Mouse (Mus musculus): ENCODE measurements around the gene Tspan15. TPM values are rescaled to one million over a fixed set of nuclear protein-coding genes. Genes with fewer than 3 reads are reported as not detected.

Gene Tspan15
- total and polyA plus RNA-seq, 3 experiments, result 0.23 to 2.2 TPM; not detected in 1

GRCm38 (mm10) chr10:62269278-62269677 is 38.2 kb upstream of the Tspan15 start:
- H3K9ac ChIP-seq (ENCODE audit: control insufficient read depth, low read depth, low read length, poor library complexity, severe bottlenecking), result no peak overlapping the region
- no peak overlapping the region for H3K4me3 ChIP-seq (ENCODE audit: control insufficient read depth in 1 of 2, insufficient read depth in 1 of 2, low read depth in 2 of 2, low read length in 2 of 2)
- H3K9me3 ChIP-seq (replicated peaks; ENCODE audit: insufficient read depth, low read length), result no peaks in the 10 kb centered on the region
- TF ChIP-seq POLR2AphosphoS5 (IDR thresholded peaks at IDR 0.05; ENCODE audit: borderline replicate concordance, low read depth, low read length) (0 out of 2 replicates have a peak, but pooled peaks have one; percentile 37), JUND (IDR thresholded peaks at IDR 0.05; ENCODE audit: low read depth, low read length) (no peak)
- no peak for DNase-seq (ENCODE audit: low read depth, low spot score)
- peaks cover 0 to 17% of the 10 kb centered on the region in 2 experiments; a peak in 2 of 4 replicates for H3K36me3 ChIP-seq (ENCODE audit: control insufficient read depth in 1 of 2, insufficient read depth in 2 of 2, low read length in 2 of 2)
- no peaks in the 10 kb centered on the region for H3K79me2 ChIP-seq (ENCODE audit: control insufficient read depth, insufficient read depth, low read length, poor library complexity)
- no peaks in the 10 kb centered on the region for H3K27me3 ChIP-seq (ENCODE audit: control insufficient read depth in 1 of 2, insufficient read depth in 2 of 2, low read length in 2 of 2)
- H3K27ac ChIP-seq (ENCODE audit: control insufficient read depth, low read depth, low read length), result no peak overlapping the region
- H3K4me1 ChIP-seq (ENCODE audit: control insufficient read depth in 1 of 2, insufficient read depth in 2 of 2, low read length in 2 of 2), result no peaks in the 10 kb centered on the region

GRCm38 (mm10) chr10:62264299-62264698 is 33.2 kb upstream of the Tspan15 start:
- no peak overlapping the region for H3K4me3 ChIP-seq (ENCODE audit: control insufficient read depth in 1 of 2, insufficient read depth in 1 of 2, low read depth in 2 of 2, low read length in 2 of 2)
- H3K9ac ChIP-seq (ENCODE audit: control insufficient read depth, low read depth, low read length, poor library complexity, severe bottlenecking), result no peak overlapping the region
- H3K27me3 ChIP-seq (ENCODE audit: control insufficient read depth in 1 of 2, insufficient read depth in 2 of 2, low read length in 2 of 2), result no peaks in the 10 kb centered on the region
- peaks cover 0 to 9% of the 10 kb centered on the region in 2 experiments; a peak in 1 of 4 replicates for H3K4me1 ChIP-seq (ENCODE audit: control insufficient read depth in 1 of 2, insufficient read depth in 2 of 2, low read length in 2 of 2)
- no peak for DNase-seq (ENCODE audit: low read depth, low spot score)
- H3K27ac ChIP-seq (ENCODE audit: control insufficient read depth, low read depth, low read length), result no peak overlapping the region
- no peaks in the 10 kb centered on the region for H3K9me3 ChIP-seq (replicated peaks; ENCODE audit: insufficient read depth, low read length)
- peaks cover 0 to 3% of the 10 kb centered on the region in 2 experiments; a peak in 2 of 4 replicates for H3K36me3 ChIP-seq (ENCODE audit: control insufficient read depth in 1 of 2, insufficient read depth in 2 of 2, low read length in 2 of 2)
- H3K79me2 ChIP-seq (ENCODE audit: control insufficient read depth, insufficient read depth, low read length, poor library complexity), result no peaks in the 10 kb centered on the region
- TF ChIP-seq JUND (IDR thresholded peaks at IDR 0.05; ENCODE audit: low read depth, low read length), result no peak
- no peak for TF ChIP-seq KAT2A (conservative IDR thresholded peaks at IDR 0.05; ENCODE audit: low read depth, low read length)
- no peak for TF ChIP-seq HCFC1 (IDR thresholded peaks at IDR 0.05; ENCODE audit: low read depth, low read length)
- no peak for TF ChIP-seq MAZ (IDR thresholded peaks at IDR 0.05; ENCODE audit: low read depth, low read length)
- TF ChIP-seq NRF1 (IDR thresholded peaks at IDR 0.05; ENCODE audit: insufficient read depth, low read depth, low read length, poor library complexity, severe bottlenecking), result no peak
- no peak for TF ChIP-seq POLR2A (IDR thresholded peaks at IDR 0.05; ENCODE audit: control insufficient read depth in 1 of 2, insufficient read depth in 1 of 2, low read depth in 1 of 2, low read length in 2 of 2, poor library complexity in 1 of 2)
- no peak for TF ChIP-seq BHLHE40 (IDR thresholded peaks at IDR 0.05; ENCODE audit: borderline replicate concordance, low read depth, low read length)
- TF ChIP-seq CTCF (IDR thresholded peaks at IDR 0.05 in 2 of 3, conservative IDR thresholded peaks at IDR 0.05 in 1 of 3; ENCODE audit: control insufficient read depth in 1 of 3, insufficient read depth in 1 of 3, low read depth in 2 of 3, low read length in 3 of 3, poor library complexity in 1 of 3, severe bottlenecking in 1 of 3), result no peak
- TF ChIP-seq GABPA (IDR thresholded peaks at IDR 0.05; ENCODE audit: low read depth, low read length), result no peak
- TF ChIP-seq ZKSCAN1 (IDR thresholded peaks at IDR 0.05; ENCODE audit: low read depth, low read length), result no peak
- no peak for TF ChIP-seq ZC3H11A (IDR thresholded peaks at IDR 0.05; ENCODE audit: low read depth, low read length)
- no peak for TF ChIP-seq POLR2AphosphoS2 (IDR thresholded peaks at IDR 0.05; ENCODE audit: low read length)
- TF ChIP-seq USF1 (IDR thresholded peaks at IDR 0.05; ENCODE audit: low read depth, low read length), result no peak
- TF ChIP-seq E2F4 (IDR thresholded peaks at IDR 0.05; ENCODE audit: borderline replicate concordance, low read depth, low read length), result no peak
- TF ChIP-seq NELFE (IDR thresholded peaks at IDR 0.05; ENCODE audit: low read depth, low read length), result no peak
- no peak for TF ChIP-seq RCOR1 (IDR thresholded peaks at IDR 0.05; ENCODE audit: low read depth, low read length)
- TF ChIP-seq MYB (IDR thresholded peaks at IDR 0.05; ENCODE audit: low read depth, low read length), result no peak
- TF ChIP-seq MXI1 (IDR thresholded peaks at IDR 0.05; ENCODE audit: low read depth, low read length), result no peak
- no peak for TF ChIP-seq ZNF384 (IDR thresholded peaks at IDR 0.05; ENCODE audit: low read depth, low read length)
- TF ChIP-seq SMC3 (IDR thresholded peaks at IDR 0.05; ENCODE audit: low read depth, low read length), result no peak

Data from MEL (cell line).